Mouse (Mus musculus) embryo, embryonic 11 days (tissue): Measurements from ENCODE around the gene Adck2.
A peak's percentile ranks its signal among the peaks of the same experiment; 100 is the strongest.

Source experiments
- DNase-seq: peaks from one replicate; pipeline ENCODE4 v3.0.0-alpha.2; 2015

The Adck2 gene

GRCm38 (mm10) chr6:39559276-39559939 is 14.3 kb upstream of the Adck2 start:
- DNase-seq = peak; percentile 10

GRCm38 (mm10) chr6:39562166-39563015 is 11.3 kb upstream of the Adck2 start:
- peak; percentile 91 for DNase-seq

- peak; percentile 73 for DNase-seq
Observed at GRCm38 (mm10) chr6:39567528-39567927, 6.1 kb upstream of the Adck2 start.

GRCm38 (mm10) chr6:39570426-39570825 is 3.2 kb upstream of the Adck2 start:
- no peak for DNase-seq

GRCm38 (mm10) chr6:39574555-39574869 is 839 bp downstream of the Adck2 start:
- DNase-seq = no peak

GRCm38 (mm10) chr6:39574951-39575350 is 1.3 kb downstream of the Adck2 start:
- DNase-seq = no peak

DNA sequence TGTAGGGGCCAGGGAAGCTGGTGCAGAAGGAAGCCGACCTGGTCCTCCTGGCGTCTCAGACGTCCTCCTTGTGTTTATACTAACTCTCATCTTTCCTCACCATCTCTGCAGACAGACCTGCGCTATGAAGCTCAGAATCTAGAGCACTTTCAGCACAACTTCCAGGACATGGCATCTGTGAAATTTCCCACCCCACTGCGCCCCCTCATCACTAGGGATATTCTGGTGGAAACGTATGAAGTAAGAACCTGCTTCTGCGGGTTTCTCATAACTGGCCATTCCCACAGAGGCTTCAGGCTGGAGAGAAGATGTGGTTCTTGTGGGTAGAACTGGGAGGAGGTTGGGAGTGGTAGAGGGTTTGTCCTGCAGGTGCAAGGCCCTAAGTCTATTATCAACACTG is 5.9 kb downstream of the Adck2 start:
- no peak for DNase-seq

GRCm38 (mm10) chr6:39580558-39580957 is 6.9 kb downstream of the Adck2 start:
- DNase-seq = no peak

DNA sequence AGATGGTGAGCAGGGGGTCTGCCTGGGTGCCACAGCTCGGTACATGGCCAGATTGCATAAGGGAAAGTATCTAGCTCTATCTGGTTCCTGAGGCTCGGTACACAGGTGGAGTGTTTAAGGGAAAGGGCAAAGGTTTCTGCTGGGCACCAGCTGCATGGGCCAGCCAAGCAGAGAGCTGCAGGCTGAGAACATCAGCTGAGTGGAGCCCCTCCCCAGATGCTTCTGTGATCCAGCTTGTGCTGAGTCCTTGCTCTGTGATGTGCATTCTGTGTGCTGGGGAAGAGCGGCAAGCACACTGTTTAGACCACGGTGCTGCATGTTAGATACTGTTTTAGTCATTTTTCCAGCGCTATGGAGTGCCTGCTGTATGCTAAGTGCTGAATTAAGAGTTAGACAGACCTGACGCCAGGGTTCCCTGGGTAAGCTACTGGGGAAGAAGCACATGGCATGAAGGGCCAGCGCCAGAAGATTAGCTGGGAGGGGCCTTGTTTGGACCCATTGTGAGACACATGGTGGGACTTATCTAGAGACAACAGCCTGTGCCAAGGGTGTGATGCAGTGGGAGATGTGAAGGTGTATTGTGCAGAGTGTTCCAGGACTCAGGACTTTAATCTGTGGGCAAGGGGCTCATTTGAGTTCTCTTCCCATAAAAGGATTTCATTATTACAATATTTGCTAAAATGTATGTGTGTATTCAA is 7.6 kb downstream of the Adck2 start:
- DNase-seq = no peak

DNA sequence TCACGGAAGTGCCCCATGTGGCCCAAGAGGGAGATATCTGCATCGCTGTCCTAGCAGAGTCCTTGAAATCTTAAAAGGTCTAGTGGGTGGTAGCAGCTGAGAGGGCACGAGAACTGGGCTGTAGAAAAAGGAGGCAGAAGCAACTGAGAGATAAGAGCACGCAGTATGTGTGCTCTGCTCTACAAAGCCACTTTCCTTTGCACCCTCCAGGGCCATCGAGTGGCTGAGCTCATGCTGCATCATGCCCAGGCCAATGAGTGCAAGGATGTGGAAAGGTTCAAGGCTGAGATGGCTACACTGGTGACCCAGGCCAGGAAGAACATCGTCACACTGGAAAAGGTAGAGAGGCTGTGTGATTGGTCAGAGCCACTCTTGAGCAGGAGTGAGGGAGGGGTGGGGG is 11.8 kb downstream of the Adck2 start, which contains the start of gene Gm42420:
Gm42420 (plus strand) TSS at position 237 of the 400 bp plus-strand sequence.
- no peak for DNase-seq

GRCm38 (mm10) chr6:39591481-39591880 is 17.8 kb downstream of the Adck2 start:
- no peak for DNase-seq

- peak; percentile 96 for DNase-seq
Observed at GRCm38 (mm10) chr6:39592401-39593214, 18.9 kb downstream of the Adck2 start, which contains the start of gene Ndufb2. Gene Ndufb2 (plus strand): TSS chr6:39592574.

DNA sequence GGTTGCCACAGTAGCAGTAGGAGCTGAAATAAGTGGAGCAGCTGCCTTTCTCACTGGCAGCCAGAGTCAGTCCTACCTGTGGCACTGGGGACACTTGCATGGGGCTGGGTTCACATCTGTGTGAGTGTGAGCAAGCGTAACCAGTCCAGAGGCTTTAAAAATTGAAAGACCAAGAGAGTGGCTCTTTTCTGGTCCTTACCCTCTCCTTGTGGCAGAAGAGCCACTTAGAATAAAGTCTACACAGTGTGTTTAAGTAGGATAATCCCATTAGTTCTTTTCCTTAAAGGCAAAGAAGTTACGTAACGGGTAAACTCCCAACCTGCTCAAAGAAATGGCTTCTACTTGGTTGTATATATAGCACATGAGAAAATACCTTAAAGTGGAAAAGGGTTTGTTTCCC is 27.2 kb downstream of the Adck2 start:
- DNase-seq = no peak

- no peak for DNase-seq
Observed at GRCm38 (mm10) chr6:39601828-39602227, 28.2 kb downstream of the Adck2 start.

GRCm38 (mm10) chr6:39604565-39604964 is 30.9 kb downstream of the Adck2 start:
- DNase-seq = no peak

DNA sequence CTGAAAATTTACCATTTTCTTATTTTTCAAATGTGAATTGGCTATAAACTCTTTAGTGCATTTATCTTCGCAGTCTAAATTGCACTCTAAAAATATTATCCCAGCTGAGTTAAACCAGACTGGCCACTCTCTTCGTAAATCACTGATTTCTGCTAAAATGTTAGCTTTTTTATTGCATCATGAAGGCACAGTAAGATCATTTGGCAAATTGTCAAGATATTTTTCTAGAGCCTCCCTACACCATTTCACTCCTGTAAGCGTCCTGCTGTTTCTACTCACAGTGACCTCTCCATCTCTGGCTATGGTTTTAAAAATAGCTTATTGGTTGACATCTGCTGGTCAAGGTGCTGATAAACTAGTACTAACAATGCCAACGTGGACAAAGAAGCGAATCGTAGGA is 32.4 kb downstream of the Adck2 start:
- DNase-seq = no peak

GRCm38 (mm10) chr6:39606862-39607261 is 33.2 kb downstream of the Adck2 start:
- no peak for DNase-seq

DNA sequence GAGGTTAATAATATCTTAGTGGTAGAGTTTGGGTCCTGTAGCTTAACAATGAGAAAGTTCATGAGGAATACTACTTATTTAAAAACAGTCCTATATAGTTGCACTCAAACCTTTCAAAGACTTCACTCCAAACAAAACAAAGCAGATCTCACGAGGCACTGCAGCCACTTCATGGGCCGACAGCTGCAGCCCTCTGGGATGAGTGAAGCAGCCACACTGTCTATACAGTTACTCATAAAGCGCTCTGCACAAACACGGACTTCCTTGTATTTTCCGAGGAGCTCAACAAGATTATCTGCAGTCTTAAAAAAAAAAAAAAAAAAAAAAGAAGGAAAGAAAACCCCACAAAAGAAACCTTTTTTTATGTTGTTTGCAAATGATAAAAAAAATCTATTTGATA is 33.7 kb downstream of the Adck2 start:
- no peak for DNase-seq

DNA sequence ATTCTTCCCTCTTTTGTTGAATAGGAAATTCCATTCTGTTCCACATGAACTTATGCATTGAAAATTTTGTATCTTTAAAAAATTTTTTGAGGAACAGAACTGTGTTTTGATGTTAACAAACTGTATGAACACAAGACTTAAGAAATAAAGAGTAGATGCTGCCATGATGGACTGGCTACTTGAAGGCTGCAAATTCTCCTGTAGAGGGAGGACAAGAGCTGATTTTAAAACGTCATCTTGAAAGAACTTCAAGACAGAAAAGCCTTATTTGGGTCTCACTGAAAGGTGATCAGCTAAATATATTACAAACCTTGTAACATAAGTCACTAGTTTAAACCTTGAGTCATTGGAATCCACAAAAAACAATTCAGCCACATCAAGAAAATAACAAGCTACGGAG is 36.5 kb downstream of the Adck2 start:
- DNase-seq = no peak

- DNase-seq = no peak
Observed at GRCm38 (mm10) chr6:39611296-39611695, 37.6 kb downstream of the Adck2 start.
